Mouse (Mus musculus): ENCODE measurements around the gene Ldlrad3. TPM values are rescaled to one million over a fixed set of nuclear protein-coding genes. Genes with fewer than 3 reads are reported as not detected.
A peak's percentile ranks its signal among the peaks of the same experiment; 100 is the strongest.

The Ldlrad3 gene
- polyA plus RNA-seq, 1 experiment from 2014 or later: 48.3 TPM

DNA sequence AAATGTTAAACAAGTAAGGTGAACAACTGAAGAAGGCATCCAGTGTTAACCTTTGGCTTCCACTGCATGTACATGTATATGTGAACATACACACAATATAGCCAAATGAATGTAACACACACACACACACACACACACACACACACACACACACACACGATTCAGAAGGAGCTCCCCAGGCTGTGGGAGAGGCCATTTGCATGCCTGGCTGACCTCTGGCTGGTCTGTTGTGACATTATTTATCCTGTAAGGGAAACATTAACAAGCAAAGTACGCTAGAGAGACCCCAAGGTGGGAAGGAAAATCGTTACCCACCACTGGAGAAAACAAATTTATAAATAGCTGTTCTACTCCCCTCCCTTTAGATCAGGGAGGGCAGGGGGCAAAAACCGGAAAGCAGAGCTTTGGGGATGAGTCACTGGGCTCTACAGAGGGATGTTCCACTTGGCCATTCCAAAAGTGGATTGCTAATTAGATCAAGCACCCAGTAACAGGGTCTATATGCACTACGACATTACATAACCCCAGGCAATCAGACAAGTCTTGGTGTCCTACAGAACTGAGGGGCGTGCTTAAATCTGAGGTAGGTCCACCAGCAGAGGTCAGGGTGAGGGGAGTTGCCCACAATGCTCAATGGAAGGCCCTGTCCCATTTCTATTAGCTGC, 174.7 kb downstream of the Ldlrad3 start:
- Histone ChIP-seq H3K27ac (replicated peaks) (0 out of 2 replicates have a peak overlapping the region, but pooled peaks have one; percentile 13), H3K27me3 (no peaks in the 10 kb centered on the region), H3K9me3 (no peaks in the 10 kb centered on the region), H3K4me1 (replicated peaks) (peaks cover 39% of the 10 kb centered on the region), H3K4me3 (no peak overlapping the region), H3K36me3 (no peaks in the 10 kb centered on the region), H3K4me2 (no peak overlapping the region), H3K9ac (no peak overlapping the region)
- ATAC-seq (ENCODE audit: low read depth): no peak
- 57% methylated on average over 6 of the region's 6 CpGs for WGBS

DNA sequence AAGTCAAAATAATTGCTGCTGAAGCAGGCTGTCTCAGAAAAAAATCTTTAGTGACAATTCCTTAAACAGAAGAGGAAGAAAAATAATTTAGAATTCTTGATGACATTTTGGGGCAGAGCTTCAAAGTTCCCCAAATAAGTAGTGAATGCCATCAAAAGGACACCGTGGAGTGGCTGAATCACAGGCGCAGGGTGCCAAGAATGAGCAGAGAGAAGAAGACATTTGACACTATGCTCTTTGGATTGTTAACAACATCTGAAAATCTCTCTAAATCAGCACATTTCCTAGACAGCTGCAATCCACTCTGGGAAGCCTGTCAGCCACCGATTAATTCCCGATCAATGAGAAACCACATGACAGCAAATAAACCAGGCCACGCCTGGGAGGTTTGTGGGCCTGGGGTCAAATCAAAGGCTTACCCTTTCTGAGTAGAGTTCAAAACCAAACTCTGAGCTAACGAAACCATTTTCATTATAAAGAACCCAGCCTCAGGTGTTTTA, 176.4 kb downstream of the Ldlrad3 start:
- H3K36me3 ChIP-seq: no peaks in the 10 kb centered on the region
- 68% methylated on average over 6 of the region's 6 CpGs for WGBS
- no peak overlapping the region for H3K27ac ChIP-seq (replicated peaks)
- H3K27me3 ChIP-seq: no peaks in the 10 kb centered on the region
- peaks cover 55% of the 10 kb centered on the region for H3K4me1 ChIP-seq (replicated peaks)
- no peaks in the 10 kb centered on the region for H3K9me3 ChIP-seq
- no peak overlapping the region for H3K4me2 ChIP-seq
- ATAC-seq (ENCODE audit: low read depth): no peak
- no peak overlapping the region for H3K4me3 ChIP-seq
- no peak overlapping the region for H3K9ac ChIP-seq

DNA sequence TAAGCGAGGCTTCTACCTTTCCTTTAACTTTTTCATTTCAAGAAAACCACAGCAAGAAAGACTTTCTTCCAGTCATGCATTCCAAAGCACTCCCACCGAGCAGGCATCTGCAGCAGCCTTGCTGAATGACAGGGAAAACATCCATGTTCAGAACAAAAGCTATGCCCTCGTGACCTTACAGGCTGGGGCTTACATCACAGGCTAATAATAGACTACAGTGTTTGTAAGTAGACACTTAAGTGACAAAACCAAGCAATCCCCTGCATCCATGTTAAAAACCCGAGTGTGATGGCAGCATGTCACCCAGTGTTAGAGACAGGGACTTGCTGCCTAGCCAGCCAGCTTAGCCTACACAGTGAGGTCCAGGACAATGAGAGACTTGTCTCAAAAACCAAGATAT, 180.0 kb downstream of the Ldlrad3 start:
- no peak for ATAC-seq (ENCODE audit: low read depth)
- H3K4me3 ChIP-seq: no peak overlapping the region
- no peaks in the 10 kb centered on the region for H3K9me3 ChIP-seq
- no peaks in the 10 kb centered on the region for H3K27me3 ChIP-seq
- 13% methylated on average over 4 of the region's 4 CpGs for WGBS
- no peaks in the 10 kb centered on the region for H3K36me3 ChIP-seq
- H3K9ac ChIP-seq: peak overlapping the region; percentile 52
- peak overlapping the region; percentile 94 for H3K27ac ChIP-seq (replicated peaks)
- no peak overlapping the region for H3K4me2 ChIP-seq
- peaks cover 82% of the 10 kb centered on the region for H3K4me1 ChIP-seq (replicated peaks)

DNA sequence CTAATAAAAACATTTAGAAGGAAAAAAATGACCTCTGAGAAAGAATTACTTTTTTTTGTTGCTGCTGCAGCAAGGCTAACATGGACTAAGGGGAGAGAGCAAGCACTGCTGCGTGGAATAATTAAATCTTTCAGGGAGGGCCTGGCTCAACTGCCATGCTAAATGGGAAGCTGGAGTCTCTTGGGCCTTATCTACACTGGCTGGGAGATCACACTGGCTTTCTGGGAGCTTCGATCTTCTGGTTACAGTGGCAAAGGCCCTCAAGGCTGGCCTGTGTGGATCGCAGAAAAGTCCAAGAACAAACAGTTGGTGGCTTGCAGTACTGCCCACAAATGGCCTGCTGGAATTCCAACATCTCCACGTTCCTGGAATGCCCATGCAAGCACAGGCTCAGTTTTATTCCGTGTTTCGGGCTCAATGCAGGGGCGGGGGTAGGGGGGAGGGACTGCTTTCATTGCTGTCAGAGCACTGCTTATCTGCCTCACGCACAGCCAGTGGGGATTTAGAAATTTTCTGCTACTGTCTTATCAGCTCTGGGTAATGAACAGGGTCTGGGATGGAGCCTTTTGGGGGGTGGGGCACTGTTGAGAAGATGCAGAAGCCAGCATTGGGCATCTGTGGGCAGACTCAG, 180.7 kb downstream of the Ldlrad3 start:
- no peak for ATAC-seq (ENCODE audit: low read depth)
- Histone ChIP-seq H3K27me3 (no peaks in the 10 kb centered on the region), H3K9me3 (no peaks in the 10 kb centered on the region), H3K36me3 (no peaks in the 10 kb centered on the region), H3K27ac (replicated peaks) (peak overlapping the region; percentile 94), H3K4me3 (no peak overlapping the region), H3K4me1 (replicated peaks) (peaks cover 86% of the 10 kb centered on the region), H3K4me2 (no peak overlapping the region), H3K9ac (peak overlapping the region; percentile 52)
- WGBS: 24% methylated on average over 8 of the region's 8 CpGs

DNA sequence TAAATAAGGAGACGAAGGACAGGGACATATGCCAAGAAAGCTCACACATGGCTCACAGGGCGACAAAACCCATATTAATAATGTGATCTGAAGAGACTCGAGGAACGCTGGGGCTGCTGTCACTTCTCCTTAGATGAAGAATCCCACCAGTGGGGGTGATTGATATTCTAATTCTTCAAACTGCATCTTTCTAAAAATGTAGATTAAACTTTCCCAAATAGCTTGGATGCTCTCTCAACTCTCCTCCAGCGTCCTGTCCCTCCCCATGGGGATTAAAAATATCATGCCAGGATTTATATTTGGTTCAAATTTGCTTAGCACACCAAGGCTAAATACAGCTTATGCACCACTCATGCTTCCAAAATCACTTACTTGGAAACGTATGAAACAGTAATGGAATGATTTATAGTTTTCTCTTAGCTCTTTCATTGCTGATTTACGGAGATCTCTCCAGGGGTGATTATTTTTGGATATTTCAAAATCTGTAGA, 182.4 kb downstream of the Ldlrad3 start:
- no peak overlapping the region for H3K9ac ChIP-seq
- ATAC-seq (ENCODE audit: low read depth): no peak
- H3K36me3 ChIP-seq: no peaks in the 10 kb centered on the region
- peak overlapping the region; percentile 94 for H3K27ac ChIP-seq (replicated peaks)
- H3K9me3 ChIP-seq: no peaks in the 10 kb centered on the region
- no peaks in the 10 kb centered on the region for H3K27me3 ChIP-seq
- peaks cover 95% of the 10 kb centered on the region for H3K4me1 ChIP-seq (replicated peaks)
- H3K4me2 ChIP-seq: peak overlapping the region; percentile 29; the same call in 1 of the 2 replicates
- 28% methylated on average over 7 of the region's 7 CpGs for WGBS
- no peak overlapping the region for H3K4me3 ChIP-seq

DNA sequence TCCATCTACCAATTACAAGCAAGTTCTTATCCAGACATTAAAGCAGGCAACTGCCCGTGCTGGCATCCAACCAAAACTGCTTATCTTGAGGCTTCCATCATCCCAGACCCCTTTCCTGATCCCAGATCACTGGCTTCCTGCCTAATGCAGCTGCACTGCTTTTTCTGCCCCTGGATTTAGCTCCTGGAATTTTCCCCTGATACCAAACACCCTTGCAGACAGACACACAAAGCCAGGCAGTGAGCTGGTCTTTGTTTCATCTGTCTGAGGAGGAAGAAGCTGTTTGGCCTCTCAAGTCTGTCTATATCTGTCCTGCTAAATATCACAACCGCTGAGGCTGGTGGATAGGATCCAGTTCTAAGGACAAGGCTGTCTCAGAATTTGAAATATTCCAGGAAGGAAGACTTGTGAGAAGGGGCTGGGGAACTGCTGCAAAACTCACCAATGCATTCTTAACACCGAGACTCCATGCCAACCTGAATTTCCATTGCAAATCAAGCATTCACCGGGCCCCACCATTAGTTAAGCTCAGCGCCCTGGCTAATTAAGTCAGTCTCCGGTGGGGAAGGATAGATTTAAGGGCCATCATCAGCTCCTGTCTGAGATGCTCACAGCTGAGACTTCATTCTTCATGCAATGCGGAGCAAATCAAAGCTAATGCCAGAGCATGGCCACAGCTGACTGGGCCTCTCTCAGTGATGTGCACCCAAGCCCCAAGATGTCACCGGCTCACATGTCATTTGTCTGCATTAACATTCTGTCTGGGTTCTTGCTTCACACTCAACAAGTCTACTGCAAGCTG, 183.0 kb downstream of the Ldlrad3 start:
- H3K9me3 ChIP-seq: no peaks in the 10 kb centered on the region

DNA sequence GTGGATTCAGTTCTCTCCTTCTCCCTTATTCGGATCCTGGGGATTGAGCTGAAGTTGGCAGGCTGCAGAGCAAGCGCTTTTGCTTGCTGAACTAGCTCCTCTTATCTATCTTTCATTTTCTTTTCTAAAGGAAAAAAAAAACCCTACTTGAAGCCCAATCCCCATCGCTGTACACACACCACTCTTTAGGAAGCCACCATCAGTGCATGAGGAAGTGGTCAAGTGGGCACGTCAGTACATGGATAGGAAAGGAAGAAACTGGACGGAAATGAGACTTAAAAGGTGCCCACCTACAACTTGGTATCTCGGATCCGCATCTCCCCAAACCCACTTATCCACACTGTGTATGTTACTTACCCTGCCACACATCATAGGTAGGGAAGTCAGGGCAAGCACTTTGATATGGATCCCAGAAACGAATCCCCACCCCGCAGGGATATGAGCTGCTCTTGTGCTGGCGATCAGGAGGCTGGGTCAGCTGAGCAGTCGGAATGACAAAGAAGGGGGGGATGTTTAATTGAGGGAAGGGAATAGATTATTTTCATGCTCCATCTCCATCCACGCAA, 183.7 kb downstream of the Ldlrad3 start:
- no peaks in the 10 kb centered on the region for H3K27me3 ChIP-seq
- peak overlapping the region; percentile 29 for H3K4me2 ChIP-seq
- H3K4me1 ChIP-seq (replicated peaks): peaks cover 94% of the 10 kb centered on the region
- no peaks in the 10 kb centered on the region for H3K9me3 ChIP-seq
- peak; percentile 13; the same call in 1 of the 2 replicates for ATAC-seq (ENCODE audit: low read depth)
- WGBS: 43% methylated on average over 12 of the region's 12 CpGs
- H3K9ac ChIP-seq: peak overlapping the region; percentile 4; the same call in 1 of the 2 replicates
- peak overlapping the region; percentile 94 for H3K27ac ChIP-seq (replicated peaks)
- no peak overlapping the region for H3K4me3 ChIP-seq
- no peaks in the 10 kb centered on the region for H3K36me3 ChIP-seq

More for the DNA sequence above, 183.0 kb downstream of the Ldlrad3 start:
- Histone ChIP-seq H3K4me3 (no peak overlapping the region), H3K9ac (peak overlapping the region; percentile 4; the same call in 1 of the 2 replicates), H3K4me1 (replicated peaks) (peaks cover 95% of the 10 kb centered on the region), H3K27me3 (no peaks in the 10 kb centered on the region), H3K4me2 (peak overlapping the region; percentile 29), H3K36me3 (no peaks in the 10 kb centered on the region), H3K27ac (replicated peaks) (peak overlapping the region; percentile 94)
- ATAC-seq (ENCODE audit: low read depth): peak; percentile 79
- 10% methylated on average over 8 of the region's 8 CpGs for WGBS

DNA sequence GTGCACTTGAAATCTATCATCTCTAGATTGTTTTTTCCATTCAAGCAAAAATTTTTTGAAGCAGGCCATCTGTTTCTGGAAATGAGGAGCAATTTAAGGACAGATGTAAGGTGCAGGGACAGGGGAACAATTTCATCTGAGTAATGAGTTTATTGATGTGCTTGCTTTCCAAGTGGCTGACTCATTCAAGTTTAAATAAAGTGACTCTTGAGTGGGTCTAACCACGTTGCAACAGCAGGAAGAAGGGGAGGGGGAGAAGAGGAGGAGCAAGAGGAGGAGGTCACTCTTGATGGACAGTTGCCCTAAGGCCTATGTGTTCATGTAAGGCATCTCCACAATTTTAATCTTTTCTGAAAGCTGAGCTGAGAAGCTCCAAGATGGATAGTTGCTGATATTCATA, 184.5 kb downstream of the Ldlrad3 start:
- 0% methylated on average over 1 of the region's 1 CpGs for WGBS
- peak overlapping the region; percentile 94 for H3K27ac ChIP-seq (replicated peaks)
- no peak overlapping the region for H3K4me3 ChIP-seq
- peaks cover 96% of the 10 kb centered on the region for H3K4me1 ChIP-seq (replicated peaks)
- ATAC-seq (ENCODE audit: low read depth): no peak
- H3K27me3 ChIP-seq: no peaks in the 10 kb centered on the region
- no peaks in the 10 kb centered on the region for H3K9me3 ChIP-seq
- peak overlapping the region; percentile 29 for H3K4me2 ChIP-seq
- no peaks in the 10 kb centered on the region for H3K36me3 ChIP-seq
- no peak overlapping the region for H3K9ac ChIP-seq

DNA sequence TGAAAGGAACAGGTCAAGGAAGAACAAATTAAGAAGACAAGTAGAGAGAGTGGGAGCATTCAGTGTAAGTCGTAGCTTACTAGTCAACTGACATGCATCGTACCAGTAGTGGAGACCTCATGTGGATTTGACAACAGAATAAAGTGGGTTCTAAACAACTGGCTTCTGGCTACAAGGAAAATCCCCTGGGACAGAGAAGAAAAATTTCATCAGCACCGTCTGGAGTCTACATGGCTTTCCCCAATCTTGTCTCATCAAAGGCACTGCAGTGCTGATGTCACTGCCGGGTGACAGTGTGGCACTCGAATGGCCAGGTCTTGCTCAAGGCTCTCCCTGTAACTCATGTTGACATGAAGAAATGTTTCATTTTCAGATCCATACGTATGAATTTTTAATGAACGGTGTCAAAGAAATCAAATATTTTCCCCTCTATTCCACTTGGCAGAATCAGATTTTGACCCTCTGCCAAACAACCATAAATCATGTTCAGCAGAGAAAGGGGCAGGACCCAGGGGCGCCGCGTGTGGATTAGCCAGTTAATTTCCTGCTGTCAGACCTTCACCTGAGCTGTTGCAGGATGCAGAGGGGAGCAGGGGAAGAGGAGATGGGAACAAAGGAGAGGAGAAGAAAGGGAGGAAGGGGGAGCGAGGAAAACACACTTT, 187.1 kb downstream of the Ldlrad3 start:
- peaks cover 78% of the 10 kb centered on the region for H3K4me1 ChIP-seq (replicated peaks)
- H3K9me3 ChIP-seq: no peaks in the 10 kb centered on the region
- H3K27me3 ChIP-seq: no peaks in the 10 kb centered on the region
- no peak overlapping the region for H3K4me2 ChIP-seq
- no peak overlapping the region for H3K9ac ChIP-seq
- 31% methylated on average over 11 of the region's 11 CpGs for WGBS
- H3K27ac ChIP-seq (replicated peaks): peak overlapping the region; percentile 66
- ATAC-seq (ENCODE audit: low read depth): peak; percentile 13; the same call in 1 of the 2 replicates
- H3K4me3 ChIP-seq: no peak overlapping the region
- H3K36me3 ChIP-seq: no peaks in the 10 kb centered on the region

DNA sequence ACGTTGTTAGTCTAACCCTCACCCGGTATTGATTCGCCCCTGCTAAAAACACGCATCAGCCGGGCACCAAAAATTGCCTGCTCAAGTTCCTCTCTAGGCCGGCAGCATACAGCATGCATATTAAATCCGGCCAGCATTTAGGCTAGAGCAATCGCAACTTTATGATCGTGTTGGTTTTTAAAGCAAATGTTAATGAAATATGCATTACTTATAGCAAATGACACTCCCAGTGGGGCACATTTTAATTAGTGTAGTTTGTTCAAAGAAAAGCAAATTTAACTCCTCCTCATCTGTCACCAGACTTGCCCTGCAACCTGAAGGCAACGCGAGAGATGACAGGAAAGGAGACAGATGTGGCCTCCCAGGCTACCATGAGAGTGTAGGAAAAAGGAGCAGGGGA, 189.2 kb downstream of the Ldlrad3 start:
- H3K27me3 ChIP-seq: no peaks in the 10 kb centered on the region
- H3K4me1 ChIP-seq (replicated peaks): peaks cover 62% of the 10 kb centered on the region
- H3K9ac ChIP-seq: no peak overlapping the region; the same call in 1 of the 2 replicates
- no peaks in the 10 kb centered on the region for H3K9me3 ChIP-seq
- no peak overlapping the region for H3K4me2 ChIP-seq
- no peak overlapping the region for H3K4me3 ChIP-seq
- H3K27ac ChIP-seq (replicated peaks): peak overlapping the region; percentile 59
- no peak for ATAC-seq (ENCODE audit: low read depth)
- 37% methylated on average over 11 of the region's 11 CpGs for WGBS
- no peaks in the 10 kb centered on the region for H3K36me3 ChIP-seq

DNA sequence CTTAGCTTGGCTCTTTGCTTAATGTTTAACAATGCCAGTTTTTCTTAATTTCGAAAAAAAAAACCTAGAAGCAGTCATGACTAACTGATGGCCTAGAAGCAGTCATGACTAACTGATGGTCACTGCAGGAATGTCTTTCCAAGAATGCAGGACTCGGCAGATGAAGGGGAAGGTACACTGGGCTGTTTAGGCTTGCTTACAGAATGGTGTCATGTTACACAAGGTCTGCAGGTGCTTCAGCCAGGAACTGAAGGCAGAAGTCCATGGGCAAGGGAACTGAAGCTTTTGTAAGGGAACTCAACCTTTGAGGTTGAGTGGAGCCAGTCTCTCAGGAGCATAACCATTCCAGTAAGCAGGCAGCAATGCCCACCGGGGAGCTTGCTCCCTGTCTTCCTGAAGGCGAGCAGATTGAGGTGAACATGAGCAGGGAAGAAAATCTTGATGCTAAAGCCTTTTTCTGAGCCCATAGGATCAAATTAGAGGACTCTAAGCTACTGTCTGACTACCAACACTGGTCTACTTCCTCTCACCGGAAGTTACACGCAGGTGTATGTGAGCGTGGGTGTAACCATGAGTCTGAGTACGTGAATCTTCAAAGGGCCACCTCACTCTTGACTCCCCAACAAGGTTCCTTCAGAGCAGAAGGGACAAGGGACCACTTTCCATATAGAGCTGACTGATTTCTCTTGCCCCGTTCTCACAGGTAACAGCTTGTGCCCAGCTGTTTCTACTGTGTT, 193.4 kb downstream of the Ldlrad3 start:
- no peaks in the 10 kb centered on the region for H3K27me3 ChIP-seq
- ATAC-seq (ENCODE audit: low read depth): no peak
- H3K36me3 ChIP-seq: no peaks in the 10 kb centered on the region
- no peak overlapping the region for H3K27ac ChIP-seq (replicated peaks)
- no peak overlapping the region for H3K4me2 ChIP-seq
- H3K9me3 ChIP-seq: no peaks in the 10 kb centered on the region
- H3K4me1 ChIP-seq (replicated peaks): peaks cover 33% of the 10 kb centered on the region
- no peak overlapping the region for H3K9ac ChIP-seq
- H3K4me3 ChIP-seq: no peak overlapping the region
- WGBS: 84% methylated on average over 9 of the region's 9 CpGs
